Mouse (Mus musculus) MEL (cell line): ENCODE results near the gene Ifit1bl1.

ENCODE experiments used
- HCFC1 ChIP-seq: IDR thresholded peaks from 2 replicates; pipeline ENCODE4 v1.6.1; 2012; ENCODE audit warnings: low read depth, mild to moderate bottlenecking, inconsistent platforms, low read length, improper control_type of control experiment, moderate library complexity
- POLR2AphosphoS5 ChIP-seq: IDR thresholded peaks from 2 replicates; pipeline ENCODE4 v1.6.1; 2012; ENCODE audit warnings: low read depth, borderline replicate concordance, mild to moderate bottlenecking, inconsistent platforms, low read length, moderate library complexity, mixed read lengths

DNA sequence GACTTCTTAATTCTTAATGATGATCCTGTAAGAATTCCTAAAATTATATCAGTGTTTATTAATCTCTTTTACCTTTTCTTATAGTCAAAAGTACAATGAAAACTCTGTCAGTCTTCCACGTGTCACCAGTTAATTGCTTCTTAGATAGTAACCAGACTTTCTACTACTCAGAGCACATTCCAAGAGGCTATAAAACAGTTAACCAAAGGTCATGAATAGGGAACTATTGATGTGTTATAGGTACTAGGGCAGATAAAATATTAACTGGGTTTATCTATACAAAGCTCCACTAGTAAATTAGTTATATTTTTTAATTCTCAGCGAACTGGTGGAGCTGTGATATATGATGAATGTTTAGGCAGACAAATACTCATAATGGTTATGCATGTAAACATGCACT is 25.7 kb upstream of the Ifit1bl1 start:
- no peak for TF ChIP-seq POLR2AphosphoS5
- no peak for TF ChIP-seq HCFC1
